Mouse (Mus musculus): Measurements from ENCODE around the gene Plk1. TPM values are rescaled to one million over a fixed set of nuclear protein-coding genes. Genes with fewer than 3 reads are reported as not detected.

The Plk1 gene
- 0.82 TPM for polyA plus RNA-seq (2014; fragmentation: Illumina TruSeq; extraction: RNeasy Lipid Tissue Mini Kit (QIAGEN cat#74804); ENCODE audit: low replicate concordance)

DNA sequence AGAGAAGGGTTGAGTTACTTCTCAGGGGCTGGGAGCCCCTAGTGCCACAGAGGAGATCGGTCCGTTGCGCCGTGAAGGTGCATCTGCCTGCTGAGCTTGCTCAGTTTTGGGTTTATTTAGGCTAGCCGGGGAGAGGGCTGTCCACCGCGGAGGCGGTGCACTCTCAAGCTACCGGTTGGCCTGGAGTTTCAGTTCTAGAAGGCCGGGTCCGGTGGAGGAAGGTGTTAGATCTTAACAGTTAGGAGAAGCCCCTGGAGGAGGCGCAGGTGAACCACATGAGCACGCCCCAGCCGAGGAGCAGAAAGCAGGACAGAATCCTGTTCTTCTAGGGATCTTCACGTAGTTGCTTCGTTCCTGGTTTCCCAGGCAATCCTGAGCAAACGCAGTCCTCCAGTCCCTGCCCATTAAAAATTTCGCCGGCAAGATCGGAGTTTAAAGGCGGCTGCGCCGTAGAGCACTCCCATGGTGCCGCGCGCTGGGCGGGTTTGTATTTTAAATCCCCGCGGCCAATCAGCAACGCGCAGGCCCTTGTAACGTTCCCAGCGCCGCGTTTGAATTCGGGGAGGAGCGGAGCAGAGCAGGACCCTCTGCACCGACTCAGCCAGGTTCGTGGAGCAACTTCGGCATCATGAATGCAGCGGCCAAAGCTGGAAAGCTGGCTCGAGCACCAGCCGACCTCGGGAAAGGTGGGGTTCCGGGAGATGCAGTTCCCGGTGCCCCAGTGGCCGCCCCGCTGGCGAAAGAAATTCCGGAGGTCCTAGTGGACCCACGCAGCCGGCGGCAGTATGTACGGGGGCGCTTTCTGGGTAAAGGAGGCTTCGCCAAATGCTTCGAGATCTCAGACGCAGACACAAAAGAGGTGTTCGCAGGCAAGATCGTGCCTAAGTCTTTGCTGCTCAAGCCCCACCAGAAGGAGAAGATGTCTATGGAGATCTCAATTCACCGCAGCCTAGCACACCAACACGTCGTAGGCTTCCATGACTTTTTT lies at the start of gene Plk1:
Plk1 (plus strand) TSS at position 525 of the 988 bp plus-strand sequence.

GRCm38 (mm10) chr7:122132497-122133337 lies 26.5 kb upstream of the Plk1 start, which contains the start of the genes Palb2 and Dctn5:
Gene Palb2, minus strand, starts transcription at chr7:122132985.
Gene Dctn5, plus strand, starts transcription at chr7:122133041.

DNA sequence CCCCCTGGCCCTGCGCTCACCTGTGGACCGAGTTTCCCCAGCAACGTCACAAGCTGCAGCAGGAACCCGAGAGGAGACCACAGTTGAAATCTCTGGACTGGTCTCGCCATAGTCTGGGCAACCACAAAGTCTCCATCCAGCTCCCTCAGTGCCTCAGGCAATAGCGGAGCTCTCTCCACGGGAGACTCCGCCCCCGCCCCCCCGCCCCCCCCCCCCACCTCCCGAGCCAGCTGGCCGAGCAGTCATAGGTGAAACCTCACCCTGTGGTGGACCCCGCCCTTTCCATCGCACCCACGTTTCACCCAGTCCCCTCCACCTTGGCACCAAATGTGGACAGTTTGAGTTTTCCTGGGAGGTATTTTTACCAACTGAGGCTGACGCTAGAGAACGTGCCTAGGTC lies 26.8 kb downstream of the Plk1 start, which contains the start of gene Ern2:
Ern2 (minus strand) TSS at position 165 of the 400 bp plus-strand sequence.

DNA sequence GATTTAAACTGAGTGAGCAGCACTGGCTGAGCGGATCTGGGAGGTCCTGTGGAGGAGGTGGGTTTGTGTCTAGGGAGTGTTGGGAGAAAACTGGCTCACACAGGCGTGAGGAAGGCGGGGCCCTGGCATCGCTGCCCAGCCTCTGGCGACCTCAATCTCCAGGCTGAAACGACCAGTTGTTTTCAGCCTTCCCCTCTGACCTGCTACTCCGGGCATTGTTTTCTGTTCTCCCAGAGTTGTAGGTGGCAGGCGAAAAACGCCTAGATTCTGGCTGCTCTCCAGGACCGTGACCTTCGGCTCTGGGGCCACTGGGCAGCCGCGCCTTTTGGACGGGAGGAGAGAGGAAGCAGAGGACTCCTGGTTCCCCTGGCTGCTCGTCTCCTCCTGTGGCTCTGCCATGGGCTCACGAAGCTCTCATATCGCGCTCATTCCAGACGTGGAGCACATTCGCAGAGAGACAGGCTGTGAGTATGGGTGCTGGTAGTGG lies 60.1 kb downstream of the Plk1 start, which contains the start of gene Chp2:
Chp2 (plus strand) TSS at position 182 of the 487 bp plus-strand sequence.

Other genes with a start within 250 kb of the Plk1 start
- 6.9 TPM for gene Cog7, start 177.7 kb upstream of the Plk1 start, polyA plus RNA-seq (2014; fragmentation: Illumina TruSeq; extraction: RNeasy Lipid Tissue Mini Kit (QIAGEN cat#74804); ENCODE audit: low replicate concordance)
- 1.4 TPM for gene Gga2, start 138.2 kb upstream of the Plk1 start, polyA plus RNA-seq (2014; fragmentation: Illumina TruSeq; extraction: RNeasy Lipid Tissue Mini Kit (QIAGEN cat#74804); ENCODE audit: low replicate concordance)
- gene Ubfd1, start 92.3 kb upstream of the Plk1 start, polyA plus RNA-seq (2014; fragmentation: Illumina TruSeq; extraction: RNeasy Lipid Tissue Mini Kit (QIAGEN cat#74804); ENCODE audit: low replicate concordance), result 32.7 TPM
- 1.3 TPM for gene Ears2, start 92.2 kb upstream of the Plk1 start, polyA plus RNA-seq (2014; fragmentation: Illumina TruSeq; extraction: RNeasy Lipid Tissue Mini Kit (QIAGEN cat#74804); ENCODE audit: low replicate concordance)
- 961 TPM for gene Ndufab1, start 57.6 kb upstream of the Plk1 start, polyA plus RNA-seq (2014; fragmentation: Illumina TruSeq; extraction: RNeasy Lipid Tissue Mini Kit (QIAGEN cat#74804); ENCODE audit: low replicate concordance)
- gene Palb2, start 26.5 kb upstream of the Plk1 start, polyA plus RNA-seq (2014; fragmentation: Illumina TruSeq; extraction: RNeasy Lipid Tissue Mini Kit (QIAGEN cat#74804); ENCODE audit: low replicate concordance), result 9.5 TPM
- gene Dctn5, start 26.4 kb upstream of the Plk1 start, polyA plus RNA-seq (2014; fragmentation: Illumina TruSeq; extraction: RNeasy Lipid Tissue Mini Kit (QIAGEN cat#74804); ENCODE audit: low replicate concordance), result 71.6 TPM
- gene Ern2, start 26.8 kb downstream of the Plk1 start, polyA plus RNA-seq (2014; fragmentation: Illumina TruSeq; extraction: RNeasy Lipid Tissue Mini Kit (QIAGEN cat#74804); ENCODE audit: low replicate concordance), result not detected
- 341 TPM for gene Chp2, start 60.1 kb downstream of the Plk1 start, polyA plus RNA-seq (2014; fragmentation: Illumina TruSeq; extraction: RNeasy Lipid Tissue Mini Kit (QIAGEN cat#74804); ENCODE audit: low replicate concordance)
- gene Prkcb, start 129.3 kb downstream of the Plk1 start, polyA plus RNA-seq (2014; fragmentation: Illumina TruSeq; extraction: RNeasy Lipid Tissue Mini Kit (QIAGEN cat#74804); ENCODE audit: low replicate concordance), result 16.1 TPM

All from small intestine, adult 10 weeks (tissue).